Comparison of ENCODE assay signal across 29 mouse cellular contexts in the genomic region with DNA sequence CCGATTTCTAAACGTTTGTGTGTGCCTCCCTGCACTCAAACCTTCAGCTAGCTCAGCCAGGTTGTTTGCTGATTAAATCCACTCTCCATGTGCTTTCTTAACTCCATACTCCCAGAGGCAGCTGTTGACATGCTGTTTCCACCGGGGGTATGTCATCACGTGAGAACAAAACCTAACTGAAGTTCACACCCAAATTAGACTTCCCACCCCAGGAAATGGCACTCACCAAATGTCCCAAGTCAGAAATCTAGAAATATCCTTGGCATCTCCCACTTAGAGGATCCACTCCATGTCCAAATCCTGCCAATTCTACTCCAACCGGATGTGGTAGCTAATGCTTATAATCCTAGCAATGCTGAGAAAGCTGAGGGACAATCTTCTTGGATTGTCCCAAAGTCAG.
"Had no signal": no experiment of that assay in that cellular context is flagged by ENCODE, and none has a peak within 500 bp of the region (broad histone marks: within the 10 kb centered on the region; RNA-seq: fewer than 3 reads in every experiment).

No protein-coding gene starts in this region.

- H3K4me3 ChIP-seq: left cerebral cortex, adult 2 months; limb, embryonic 10.5 days; limb, embryonic 12.5 days; limb, embryonic 13.5 days; limb, embryonic 15.5 days; liver, embryonic 12.5 days; liver, embryonic 13.5 days; liver, embryonic 15.5 days; lung, embryonic 15.5 days; megakaryocyte, embryonic 14.5 days; midbrain, embryonic 10.5 days; midbrain, embryonic 12.5 days; midbrain, embryonic 13.5 days; midbrain, embryonic 15.5 days; myocyte; neural tube, embryonic 12.5 days; neural tube, embryonic 13.5 days had no signal

- H3K9ac ChIP-seq: limb, embryonic 12.5 days; limb, embryonic 13.5 days; limb, embryonic 15.5 days; liver, embryonic 12.5 days; liver, embryonic 13.5 days; liver, embryonic 14.5 days; liver, embryonic 15.5 days; liver, postnatal 0 days; lung, embryonic 14.5 days; lung, embryonic 15.5 days; midbrain, embryonic 12.5 days; midbrain, embryonic 13.5 days; midbrain, embryonic 15.5 days; neural tube, embryonic 12.5 days; neural tube, embryonic 13.5 days had no signal

- H3K4me1 ChIP-seq: limb, embryonic 10.5 days; limb, embryonic 12.5 days; limb, embryonic 13.5 days; lung, embryonic 15.5 days; midbrain, embryonic 12.5 days; midbrain, embryonic 13.5 days; midbrain, embryonic 15.5 days; neural tube, embryonic 12.5 days; neural tube, embryonic 13.5 days had no signal

- H3K27ac ChIP-seq: left cerebral cortex, adult 2 months; limb, embryonic 10.5 days; limb, embryonic 12.5 days; limb, embryonic 13.5 days; limb, embryonic 15.5 days; liver, embryonic 12.5 days; liver, embryonic 13.5 days; liver, embryonic 14.5 days; liver, embryonic 15.5 days; lung, embryonic 15.5 days; macrophage; midbrain, embryonic 10.5 days; midbrain, embryonic 12.5 days; midbrain, embryonic 13.5 days; midbrain, embryonic 15.5 days; neural tube, embryonic 12.5 days; neural tube, embryonic 13.5 days had no signal

- DNase-seq: left cerebral cortex, postnatal 4 days; liver; liver, embryonic 13.5 days; liver, postnatal 0 days; lung, adult 2 months; lung, embryonic 14.5 days; lung, postnatal 14 days; lung, postnatal 36 days; lung, postnatal 4 days; midbrain, embryonic 14.5 days had no signal

- H3K36me3 ChIP-seq: limb, embryonic 10.5 days; limb, embryonic 12.5 days; limb, embryonic 13.5 days; limb, embryonic 15.5 days; liver, embryonic 12.5 days; liver, embryonic 13.5 days; liver, embryonic 15.5 days; lung, embryonic 15.5 days; midbrain, embryonic 10.5 days; midbrain, embryonic 12.5 days; midbrain, embryonic 13.5 days; midbrain, embryonic 15.5 days; neural tube, embryonic 12.5 days; neural tube, embryonic 13.5 days had no signal

- ATAC-seq: liver, embryonic 12.5 days; liver, postnatal 0 days; midbrain, embryonic 13.5 days; midbrain, embryonic 15.5 days had no signal

- H3K27me3 ChIP-seq: liver, embryonic 12.5 days; liver, embryonic 13.5 days; liver, embryonic 15.5 days; lung, embryonic 15.5 days; megakaryocyte, embryonic 14.5 days; neural tube, embryonic 12.5 days had no signal

- H3K9me3 ChIP-seq: limb, embryonic 10.5 days; limb, embryonic 12.5 days; limb, embryonic 13.5 days; limb, embryonic 15.5 days; liver, embryonic 12.5 days; liver, embryonic 13.5 days; liver, embryonic 15.5 days; lung, embryonic 15.5 days; megakaryocyte, embryonic 14.5 days; midbrain, embryonic 10.5 days; midbrain, embryonic 12.5 days; midbrain, embryonic 13.5 days; midbrain, embryonic 15.5 days; neural tube, embryonic 12.5 days; neural tube, embryonic 13.5 days had no signal

- H3K4me2 ChIP-seq: limb, embryonic 12.5 days; limb, embryonic 13.5 days; limb, embryonic 15.5 days; liver, embryonic 11.5 days; liver, embryonic 12.5 days; liver, embryonic 13.5 days; liver, embryonic 15.5 days; lung, embryonic 14.5 days; lung, embryonic 15.5 days; midbrain, embryonic 12.5 days; midbrain, embryonic 13.5 days; midbrain, embryonic 15.5 days; neural tube, embryonic 12.5 days; neural tube, embryonic 13.5 days had no signal
